Mouse (Mus musculus) lung, adult 18-20 months (tissue): ENCODE data around the gene Il17rb.

Experiments used
- DNase-seq, 2 experiments: peaks; one replicate each; pipeline ENCODE4 v3.0.0; 2022; ENCODE audit warnings: mixed read lengths in 2 of 2

The Il17rb gene

GRCm38 (mm10) chr14:29957393-29957792 lies 51.3 kb downstream of the Il17rb start:
- DNase-seq: no peak

GRCm38 (mm10) chr14:29950805-29951204 lies 57.9 kb downstream of the Il17rb start:
- no peak for DNase-seq

- no peak for DNase-seq
Observed at GRCm38 (mm10) chr14:29946761-29947309, 61.9 kb downstream of the Il17rb start.
